Mouse (Mus musculus) midbrain, postnatal 0 days (tissue): ENCODE measurements at regions not wholly inside any gene's neighbourhood (a gene's known extent, or its start where the extent isn't known, plus 50 kb on each side); places are given as distances from the start of the nearest gene placed in this dataset.
A peak's percentile ranks its signal among the peaks of the same experiment; 100 is the strongest.

Experiments used
- ATAC-seq: fragments of 200-750 bp; cut with Nextera tagmentation; 2 replicates; pipeline ENCODE4 v1.8.0; 2017; ENCODE audit warnings: moderate number of reproducible peaks, mild to moderate bottlenecking, moderate TSS enrichment, moderate library complexity; ENCODE audit not compliant: low FRiP score
- DNase-seq: peaks from one replicate; pipeline ENCODE4 v3.0.0-alpha.2; 2015; ENCODE audit warnings: low spot score
- H3K27ac ChIP-seq: fragments of 300-500 bp; sonication (generic); 2 replicates; pipeline ENCODE4 v1.5.1; 2014; ENCODE audit warnings: low read depth, mild to moderate bottlenecking, low read length, mixed read lengths
- H3K27me3 ChIP-seq: fragments of 300-500 bp; sonication (generic); 2 replicates; pipeline ENCODE4 v1.6.1; 2014; ENCODE audit warnings: low read length, control low read depth, mixed read lengths; ENCODE audit not compliant: insufficient read depth
- H3K36me3 ChIP-seq: fragments of 300-500 bp; sonication (generic); 2 replicates; pipeline ENCODE4 v1.6.1; 2014; ENCODE audit warnings: low read length, control low read depth, mixed read lengths; ENCODE audit not compliant: insufficient read depth
- H3K4me1 ChIP-seq: fragments of 300-500 bp; sonication (generic); 2 replicates; pipeline ENCODE4 v1.6.1; 2014; ENCODE audit warnings: mild to moderate bottlenecking, control low read depth, antibody characterized with exemption, low read length, mixed read lengths; ENCODE audit not compliant: insufficient read depth
- H3K4me2 ChIP-seq: fragments of 300-500 bp; sonication (generic); 2 replicates; pipeline ENCODE4 v1.6.1; 2014; ENCODE audit warnings: low read depth, mild to moderate bottlenecking, low read length, mixed read lengths; ENCODE audit not compliant: poor library complexity, severe bottlenecking
- H3K4me3 ChIP-seq: fragments of 300-500 bp; sonication (generic); 2 replicates; pipeline ENCODE4 v1.5.1; 2014; ENCODE audit warnings: low read depth, mild to moderate bottlenecking, low read length, moderate library complexity
- H3K9ac ChIP-seq: fragments of 300-500 bp; sonication (generic); replicated peaks from 2 replicates; pipeline ENCODE4 v1.6.1; 2014; ENCODE audit warnings: mild to moderate bottlenecking, low read length, moderate library complexity, mixed read lengths; ENCODE audit not compliant: poor library complexity, severe bottlenecking
- H3K9me3 ChIP-seq: fragments of 300-500 bp; sonication (generic); 2 replicates; pipeline ENCODE4 v1.6.1; 2016; ENCODE audit warnings: low read length, control low read depth
- CTCF ChIP-seq: IDR thresholded peaks from 2 replicates; pipeline ENCODE4 v1.5.1; 2016; ENCODE audit warnings: antibody characterized with exemption, mild to moderate bottlenecking
- WGBS: fragments of 180-500 bp; shearing (Covaris S2); extraction: QIAGEN DNeasy Blood & Tissue Kit; methylation state at CpG from one replicate; pipeline ENCODE4 v1.1.7; 2014; 5-methylcytosine and 5-hydroxymethylcytosine counted together

DNA sequence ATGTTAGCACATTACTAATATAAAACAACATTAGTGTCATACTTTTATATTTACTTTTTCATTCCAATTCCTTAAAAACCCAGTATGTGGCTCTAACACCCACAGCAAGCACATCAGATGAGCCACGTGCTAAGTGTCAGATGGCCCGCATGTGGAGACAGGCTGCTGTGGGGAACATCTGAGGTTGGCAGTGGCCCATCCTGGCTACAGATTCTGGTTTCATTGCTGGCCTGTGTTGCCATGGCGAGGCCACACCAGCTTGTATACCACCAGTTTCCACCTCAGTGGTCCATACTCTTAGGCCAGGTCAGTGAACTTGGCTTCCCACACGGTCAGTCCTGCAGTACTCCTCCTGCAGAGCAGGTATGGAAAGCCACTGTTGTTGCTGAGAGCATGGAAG is 192.1 kb downstream of the Prdm2 start:
- DNase-seq (peak; percentile 44), ATAC-seq (no peak)
- Histone ChIP-seq H3K9ac (no peak overlapping the region), H3K27me3 (no peaks in the 10 kb centered on the region), H3K4me1 (no peaks in the 10 kb centered on the region), H3K4me3 (no peak overlapping the region), H3K27ac (no peak overlapping the region), H3K9me3 (no peaks in the 10 kb centered on the region), H3K36me3 (no peaks in the 10 kb centered on the region), H3K4me2 (no peak overlapping the region)
- TF ChIP-seq CTCF: no peak
- WGBS: 73% methylated on average over 4 of the region's 4 CpGs

DNA sequence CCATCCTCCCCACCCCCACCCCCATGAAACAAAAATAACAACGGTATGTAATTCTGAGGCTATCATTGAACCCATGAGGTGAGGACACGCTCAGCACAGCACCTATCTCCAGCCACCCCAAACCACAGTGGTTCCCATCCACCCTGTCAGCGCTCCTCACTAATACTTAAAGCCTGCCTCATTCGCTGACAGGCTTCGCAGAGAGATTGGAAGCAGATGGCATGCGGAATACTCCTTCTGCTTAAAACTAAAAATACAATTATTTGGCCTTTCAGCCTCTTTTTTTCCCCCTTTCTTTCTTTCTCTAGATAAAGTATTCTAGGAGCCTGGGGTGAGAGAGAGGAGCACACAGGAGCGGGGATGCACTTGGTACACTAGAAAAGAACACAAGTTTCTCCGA is 199.9 kb downstream of the Prdm2 start:
- H3K27ac ChIP-seq: no peak overlapping the region
- no peaks in the 10 kb centered on the region for H3K27me3 ChIP-seq
- DNase-seq (no peak), ATAC-seq (no peak)
- no peak overlapping the region for H3K4me3 ChIP-seq
- no peaks in the 10 kb centered on the region for H3K36me3 ChIP-seq
- H3K4me2 ChIP-seq: no peak overlapping the region
- no peak overlapping the region for H3K9ac ChIP-seq
- 82% methylated on average over 8 of the region's 8 CpGs for WGBS
- H3K4me1 ChIP-seq: no peaks in the 10 kb centered on the region
- no peaks in the 10 kb centered on the region for H3K9me3 ChIP-seq
- no peak for TF ChIP-seq CTCF

- Histone ChIP-seq H3K4me2 (no peak overlapping the region), H3K4me3 (no peak overlapping the region), H3K9me3 (no peaks in the 10 kb centered on the region), H3K27me3 (no peaks in the 10 kb centered on the region), H3K27ac (no peak overlapping the region), H3K36me3 (no peaks in the 10 kb centered on the region), H3K4me1 (no peaks in the 10 kb centered on the region), H3K9ac (no peak overlapping the region)
- no peak for ATAC-seq
- 45% methylated on average over 13 of the region's 13 CpGs for WGBS
- DNase-seq: no peak
- TF ChIP-seq CTCF: no peak
Measured at GRCm38 (mm10) chr4:143001961-143002360, 210.8 kb downstream of the Prdm2 start.

DNA sequence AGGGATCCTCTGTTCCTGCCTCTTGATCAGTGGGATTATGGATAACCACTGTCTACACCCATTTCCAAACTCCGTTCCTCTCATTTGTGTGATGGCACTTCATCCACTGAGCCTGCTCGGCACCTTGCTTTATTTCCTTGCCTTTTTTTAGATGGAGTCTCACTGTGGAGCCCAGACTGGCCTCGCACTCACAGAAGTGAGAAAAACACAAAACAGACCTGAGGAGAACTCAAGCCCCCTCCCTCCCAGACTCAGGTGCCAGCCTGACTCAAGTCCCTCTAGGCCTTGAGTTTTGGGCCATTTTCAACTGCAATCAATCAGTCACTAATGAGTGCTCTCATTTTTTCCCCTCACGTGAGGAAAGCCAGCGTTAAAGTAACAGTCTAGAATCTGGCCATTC is 211.3 kb downstream of the Prdm2 start:
- no peak overlapping the region for H3K4me3 ChIP-seq
- H3K27me3 ChIP-seq: no peaks in the 10 kb centered on the region
- H3K4me1 ChIP-seq: no peaks in the 10 kb centered on the region
- ATAC-seq (no peak), DNase-seq (no peak)
- no peak overlapping the region for H3K4me2 ChIP-seq
- no peaks in the 10 kb centered on the region for H3K36me3 ChIP-seq
- no peak overlapping the region for H3K9ac ChIP-seq
- no peak overlapping the region for H3K27ac ChIP-seq
- whole genome bisulfite sequencing: 73% methylated on average over 5 of the region's 5 CpGs
- no peak for TF ChIP-seq CTCF
- H3K9me3 ChIP-seq: no peaks in the 10 kb centered on the region

DNA sequence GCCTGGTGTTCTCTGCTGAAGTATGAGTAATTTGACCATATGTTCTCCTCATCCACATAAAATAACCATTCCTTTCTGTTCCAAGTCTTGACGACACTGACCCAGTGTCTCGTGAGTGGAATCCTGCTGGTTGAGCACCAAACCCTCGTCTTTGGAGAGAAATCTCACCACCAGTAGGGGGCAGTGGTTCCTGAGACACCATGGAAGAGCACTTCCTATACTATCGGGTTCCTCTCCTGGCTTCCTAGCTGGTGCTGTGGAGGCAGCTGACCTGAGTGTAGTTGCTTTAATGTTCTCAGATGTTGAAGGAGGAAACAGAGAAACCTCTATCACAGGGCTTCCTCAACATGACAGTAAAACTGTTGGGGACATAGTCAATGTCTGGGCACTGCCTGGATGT is 216.4 kb downstream of the Prdm2 start:
- H3K27me3 ChIP-seq: no peaks in the 10 kb centered on the region
- DNase-seq (no peak), ATAC-seq (no peak)
- no peaks in the 10 kb centered on the region for H3K36me3 ChIP-seq
- no peak for TF ChIP-seq CTCF
- no peak overlapping the region for H3K9ac ChIP-seq
- no peak overlapping the region for H3K4me2 ChIP-seq
- H3K4me3 ChIP-seq: no peak overlapping the region
- H3K27ac ChIP-seq: no peak overlapping the region
- H3K4me1 ChIP-seq: no peaks in the 10 kb centered on the region
- no peaks in the 10 kb centered on the region for H3K9me3 ChIP-seq
- WGBS: 71% methylated on average over 4 of the region's 4 CpGs

GRCm38 (mm10) chr4:142991401-142991800 is 221.4 kb downstream of the Prdm2 start:
- no peak overlapping the region for H3K4me2 ChIP-seq
- 72% methylated on average over 4 of the region's 4 CpGs for WGBS
- no peaks in the 10 kb centered on the region for H3K27me3 ChIP-seq
- H3K4me3 ChIP-seq: no peak overlapping the region
- H3K36me3 ChIP-seq: no peaks in the 10 kb centered on the region
- H3K4me1 ChIP-seq: no peaks in the 10 kb centered on the region
- no peak overlapping the region for H3K9ac ChIP-seq
- no peaks in the 10 kb centered on the region for H3K9me3 ChIP-seq
- no peak for TF ChIP-seq CTCF
- DNase-seq (no peak), ATAC-seq (no peak)
- H3K27ac ChIP-seq: no peak overlapping the region

DNA sequence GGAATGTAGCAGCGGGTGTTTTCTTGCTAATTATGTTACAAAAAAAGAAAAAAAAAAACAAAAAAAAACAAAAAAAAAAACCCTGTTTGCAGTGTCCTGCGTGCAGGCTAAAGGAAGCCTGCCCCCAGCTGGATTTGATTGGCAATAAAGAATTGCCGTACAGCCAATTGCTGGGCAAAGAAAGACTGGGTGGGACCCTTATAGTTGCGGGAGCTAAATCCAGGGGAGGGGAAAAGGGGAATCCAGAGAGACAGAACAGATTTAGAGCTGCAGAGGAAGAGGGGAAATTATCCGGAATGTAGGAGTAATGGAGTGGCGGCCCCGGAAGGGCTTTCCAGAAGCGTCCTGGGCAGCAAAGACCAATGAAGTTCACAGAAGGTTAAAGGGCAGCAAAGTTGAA is 223.6 kb downstream of the Prdm2 start:
- no peak overlapping the region for H3K9ac ChIP-seq
- peak; percentile 56 for DNase-seq
- no peak overlapping the region for H3K4me3 ChIP-seq
- no peaks in the 10 kb centered on the region for H3K4me1 ChIP-seq
- 5% methylated on average over 8 of the region's 8 CpGs for WGBS
- no peak for ATAC-seq
- H3K27me3 ChIP-seq: no peaks in the 10 kb centered on the region
- H3K36me3 ChIP-seq: no peaks in the 10 kb centered on the region
- no peaks in the 10 kb centered on the region for H3K9me3 ChIP-seq
- H3K4me2 ChIP-seq: peak overlapping the region; percentile 28; the same call in 1 of the 2 replicates
- TF ChIP-seq CTCF: peak; percentile 63
- H3K27ac ChIP-seq: no peak overlapping the region
